8 mouse cellular contexts compared by ENCODE assay signal in genomic region chr11:117315309-117315708, GRCm38 (mm10).
A peak's percentile ranks its signal among the peaks of the same experiment; 100 is the strongest.
DNase-seq lines count a peak whose midpoint lies in the region; ATAC-seq lines count a peak whose summit lies in the region.
"Had no signal": no experiment of that assay in that cellular context is flagged by ENCODE, and none has a peak within 500 bp of the region (broad histone marks: within the 10 kb centered on the region; RNA-seq: fewer than 3 reads in every experiment).

No protein-coding gene starts in this region.

- no peak for ATAC-seq in neural tube, embryonic 11.5 days (ENCODE audit: insufficient read depth, low FRiP score, low TSS enrichment)
- ATAC-seq in heart, embryonic 14.5 days (ENCODE audit: insufficient number of reproducible peaks, insufficient read depth, low FRiP score, low read depth): no peak
- ATAC-seq in lung, embryonic 16.5 days (ENCODE audit: low read depth): peak; percentile 10; the same call in 1 of the 2 replicates
- no peak for ATAC-seq in megakaryocyte-erythroid progenitor cell, adult 5-6 weeks (replicated peaks; ENCODE audit: low FRiP score, low TSS enrichment, poor library complexity, severe bottlenecking)

- H3K9me3 ChIP-seq in neural tube, embryonic 11.5 days (ENCODE audit: control insufficient read depth, low read length): no peaks in the 10 kb centered on the region
- no peaks in the 10 kb centered on the region for H3K9me3 ChIP-seq in heart, embryonic 14.5 days (ENCODE audit: control insufficient read depth, low read length)
- no peaks in the 10 kb centered on the region for H3K9me3 ChIP-seq in lung, embryonic 16.5 days (ENCODE audit: control insufficient read depth, low read length)
- H3K9me3 ChIP-seq: neural tube, embryonic 12.5 days had no signal

- H3K9ac ChIP-seq in neural tube, embryonic 11.5 days (ENCODE audit: low read length): no peak overlapping the region
- H3K9ac ChIP-seq in heart, embryonic 14.5 days (ENCODE audit: low read length): peak overlapping the region; percentile 41
- H3K9ac ChIP-seq in lung, embryonic 16.5 days (ENCODE audit: low read length): peak overlapping the region; percentile 22; the same call in 1 of the 2 replicates

- H3K4me1 ChIP-seq in neural tube, embryonic 11.5 days (ENCODE audit: control insufficient read depth, insufficient read depth, low read length): peaks cover 63% of the 10 kb centered on the region
- H3K4me1 ChIP-seq in heart, embryonic 14.5 days (ENCODE audit: control insufficient read depth in 2 of 2, insufficient read depth in 2 of 2, low read length in 2 of 2): peaks cover 68 to 91% of the 10 kb centered on the region in 2 experiments
- peaks cover 97% of the 10 kb centered on the region for H3K4me1 ChIP-seq in lung, embryonic 16.5 days (replicated peaks; ENCODE audit: control insufficient read depth, insufficient read depth, low read length)

- H3K27me3 ChIP-seq in neural tube, embryonic 11.5 days (ENCODE audit: control insufficient read depth, insufficient read depth, low read length): no peaks in the 10 kb centered on the region
- H3K27me3 ChIP-seq in heart, embryonic 14.5 days (ENCODE audit: control insufficient read depth, insufficient read depth, low read length): no peaks in the 10 kb centered on the region
- no peaks in the 10 kb centered on the region for H3K27me3 ChIP-seq in lung, embryonic 16.5 days (ENCODE audit: control insufficient read depth, insufficient read depth, low read depth, low read length)
- H3K27me3 ChIP-seq: neural tube, embryonic 12.5 days had no signal

- H3K4me2 ChIP-seq in neural tube, embryonic 11.5 days (ENCODE audit: low read depth): no peak overlapping the region
- no peak overlapping the region for H3K4me2 ChIP-seq in heart, embryonic 14.5 days (ENCODE audit: low read length)
- no peak overlapping the region for H3K4me2 ChIP-seq in lung, embryonic 16.5 days (ENCODE audit: low read depth, low read length)
- H3K4me2 ChIP-seq: neural tube, embryonic 12.5 days had no signal

- DNase-seq in neural tube, embryonic 11.5 days (ENCODE audit: low spot score): no peak
- DNase-seq in neural tube, embryonic 10.5 days (ENCODE audit: extremely low spot score, low spot score): no peak
- DNase-seq in brain, adult 2 months (ENCODE audit: low read depth, low spot score): peak; percentile 37
- DNase-seq in thymus, postnatal 4 days: no peak

- no peak overlapping the region for H3K4me3 ChIP-seq in neural tube, embryonic 11.5 days (ENCODE audit: low read depth, low read length)
- no peak overlapping the region for H3K4me3 ChIP-seq in heart, embryonic 14.5 days (ENCODE audit: control insufficient read depth in 1 of 2, insufficient read depth in 1 of 2, low read depth in 1 of 2, low read length in 2 of 2)
- H3K4me3 ChIP-seq in lung, embryonic 16.5 days (ENCODE audit: low read length): no peak overlapping the region
- H3K4me3 ChIP-seq: neural tube, embryonic 12.5 days had no signal

- 86% methylated on average over 11 of the region's 11 CpGs for WGBS in neural tube, embryonic 11.5 days
- WGBS in heart, embryonic 14.5 days: 59% methylated on average over 11 of the region's 11 CpGs
- WGBS in lung, embryonic 16.5 days: 40% methylated on average over 11 of the region's 11 CpGs

- peaks cover 2% of the 10 kb centered on the region; the same call in 1 of the 2 replicates for H3K36me3 ChIP-seq in neural tube, embryonic 11.5 days (ENCODE audit: control insufficient read depth, insufficient read depth, low read length)
- no peaks in the 10 kb centered on the region for H3K36me3 ChIP-seq in heart, embryonic 14.5 days (ENCODE audit: control insufficient read depth, insufficient read depth, low read length)
- H3K36me3 ChIP-seq in lung, embryonic 16.5 days (ENCODE audit: control insufficient read depth, insufficient read depth, low read length): no peaks in the 10 kb centered on the region
- H3K36me3 ChIP-seq: neural tube, embryonic 12.5 days had no signal

- 0 out of 2 replicates have a peak overlapping the region, but pooled peaks have one; percentile 4 for H3K27ac ChIP-seq in neural tube, embryonic 11.5 days (ENCODE audit: low read depth, low read length)
- peak overlapping the region in 1 of 2 experiments; percentile 53; a peak in 1 of 4 replicates for H3K27ac ChIP-seq in heart, embryonic 14.5 days (replicated peaks in 1 of 2; ENCODE audit: control insufficient read depth in 1 of 2, insufficient read depth in 1 of 2, low read depth in 2 of 2, low read length in 2 of 2)
- peak overlapping the region; percentile 87 for H3K27ac ChIP-seq in lung, embryonic 16.5 days (ENCODE audit: low read length)
- H3K27ac ChIP-seq: neural tube, embryonic 12.5 days had no signal
